Mouse (Mus musculus): ENCODE results near the gene Dennd1b.

Dennd1b gene

GRCm38 (mm10) chr1:139203026-139203425 lies 239.8 kb downstream of the Dennd1b start:
- DNase-seq, result no peak

GRCm38 (mm10) chr1:139206259-139206658 lies 243.0 kb downstream of the Dennd1b start:
- no peak for DNase-seq

- no peak for DNase-seq
Measured at GRCm38 (mm10) chr1:139209796-139210195, 246.6 kb downstream of the Dennd1b start.

GRCm38 (mm10) chr1:139210505-139210904 lies 247.3 kb downstream of the Dennd1b start:
- no peak for DNase-seq

- DNase-seq, result no peak
Measured at GRCm38 (mm10) chr1:139215311-139215710, 252.1 kb downstream of the Dennd1b start.

- no peak for DNase-seq
Measured at GRCm38 (mm10) chr1:139223804-139224203, 260.6 kb downstream of the Dennd1b start.

GRCm38 (mm10) chr1:139224309-139224949 lies 261.2 kb downstream of the Dennd1b start:
- no peak for DNase-seq

All from cerebellum, adult 8-10 months (tissue).